Mouse (Mus musculus) hindbrain, embryonic 10.5 days (tissue): ENCODE measurements at regions not wholly inside any gene's neighbourhood (a gene's known extent, or its start where the extent isn't known, plus 50 kb on each side); places are given as distances from the start of the nearest gene placed in this dataset.

Source experiments
- DNase-seq: peaks from one replicate; pipeline ENCODE4 v3.0.0-alpha.2; 2017; ENCODE audit warnings: low spot score
- H3K27ac ChIP-seq: fragments of 300-500 bp; sonication (generic); 2 replicates; pipeline ENCODE4 v1.5.1; 2016; ENCODE audit warnings: mild to moderate bottlenecking, moderate library complexity
- H3K27me3 ChIP-seq: fragments of 300-500 bp; sonication (generic); 2 replicates; pipeline ENCODE4 v1.6.1; 2016; ENCODE audit warnings: mild to moderate bottlenecking; ENCODE audit not compliant: poor library complexity, insufficient read depth, severe bottlenecking
- H3K36me3 ChIP-seq: fragments of 300-500 bp; sonication (generic); 2 replicates; pipeline ENCODE4 v1.6.1; 2016; ENCODE audit warnings: mild to moderate bottlenecking, moderate library complexity
- H3K4me1 ChIP-seq: fragments of 300-500 bp; sonication (generic); replicated peaks from 2 replicates; pipeline ENCODE4 v1.6.1; 2016; ENCODE audit warnings: mild to moderate bottlenecking
- H3K4me3 ChIP-seq: fragments of 300-500 bp; sonication (generic); 2 replicates; pipeline ENCODE4 v1.5.1; 2016; ENCODE audit warnings: mild to moderate bottlenecking, moderate library complexity
- H3K9me3 ChIP-seq: fragments of 300-500 bp; sonication (generic); 2 replicates; pipeline ENCODE4 v1.6.1; 2016; ENCODE audit warnings: mild to moderate bottlenecking, moderate library complexity
- WGBS: fragments of 180-500 bp; shearing (Covaris S2); methylation state at CpG from one replicate; pipeline ENCODE4 v1.1.7; 2016; 5-methylcytosine and 5-hydroxymethylcytosine counted together

- no peak for DNase-seq
- WGBS, result 79% methylated on average over 2 of the region's 2 CpGs
- Histone ChIP-seq H3K9me3 (no peaks in the 10 kb centered on the region), H3K27me3 (no peaks in the 10 kb centered on the region), H3K27ac (no peak overlapping the region), H3K36me3 (no peaks in the 10 kb centered on the region), H3K4me3 (no peak overlapping the region), H3K4me1 (no peaks in the 10 kb centered on the region; the same call in 1 of the 2 replicates)
Observed at GRCm38 (mm10) chr16:5759021-5759420, 126.1 kb upstream of the Rbfox1 start.

DNA sequence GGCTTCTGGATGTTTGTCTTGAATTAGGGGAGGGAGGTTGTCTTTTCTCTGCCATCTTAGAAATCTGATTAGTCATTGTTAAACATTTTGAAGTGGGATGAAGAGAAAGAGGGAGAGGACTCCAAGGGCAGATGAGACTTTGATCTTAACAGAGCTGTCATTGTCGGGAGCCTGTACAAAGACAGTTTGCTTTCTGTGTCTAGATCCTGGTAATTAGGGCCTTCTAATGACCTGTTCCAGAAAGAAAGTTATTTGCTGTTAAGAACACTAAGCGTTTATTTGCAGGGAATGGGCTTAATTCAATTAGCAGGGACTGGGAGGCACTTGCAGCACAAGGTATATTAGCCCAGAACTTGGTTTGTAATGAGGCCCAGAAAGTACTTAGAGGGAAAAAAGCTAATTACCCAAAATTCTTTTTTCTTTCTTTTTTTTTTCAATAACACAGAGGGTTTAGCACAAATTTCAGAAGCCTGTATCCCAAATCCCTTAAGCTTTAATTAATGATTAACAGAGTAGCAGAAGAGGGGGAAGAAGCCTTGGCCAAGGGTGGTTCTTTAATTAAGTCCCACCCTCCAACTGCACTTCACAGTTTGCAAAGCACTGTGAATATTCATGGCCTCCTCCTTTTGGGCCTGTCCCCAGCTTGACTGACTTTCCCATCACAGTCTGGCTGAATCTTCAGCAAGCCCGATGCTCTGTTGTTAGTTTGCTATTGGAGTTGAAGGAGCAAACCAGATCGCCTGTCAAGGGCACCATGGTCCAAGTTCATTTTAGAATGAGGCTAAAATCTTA is 142.2 kb upstream of the Rbfox1 start:
- WGBS, result 71% methylated on average over 4 of the region's 4 CpGs
- no peak for DNase-seq
- no peaks in the 10 kb centered on the region; the same call in 1 of the 2 replicates for H3K4me1 ChIP-seq
- peaks cover 2% of the 10 kb centered on the region; the same call in 1 of the 2 replicates for H3K27me3 ChIP-seq
- no peaks in the 10 kb centered on the region for H3K9me3 ChIP-seq
- H3K36me3 ChIP-seq, result no peaks in the 10 kb centered on the region
- H3K4me3 ChIP-seq, result no peak overlapping the region
- no peak overlapping the region for H3K27ac ChIP-seq

DNA sequence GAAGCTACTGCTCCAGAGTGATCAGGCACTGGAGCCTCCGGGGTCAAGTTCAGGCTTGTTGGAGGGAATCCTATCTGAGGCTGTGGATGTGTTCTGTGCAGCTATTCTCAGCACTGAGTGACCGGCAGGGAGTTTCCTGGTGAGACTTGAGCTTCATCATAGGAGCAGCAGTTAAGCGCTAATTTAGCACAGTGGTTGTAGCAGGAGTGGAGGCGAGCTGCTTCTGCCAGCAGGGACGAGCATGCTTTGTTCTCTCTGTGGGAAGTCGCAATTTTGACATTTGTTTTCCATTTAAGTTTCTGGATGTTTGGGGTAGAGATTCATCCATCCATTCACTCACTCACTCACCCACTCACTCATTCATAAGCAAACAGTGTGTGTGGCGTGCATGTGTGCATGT is 144.4 kb upstream of the Rbfox1 start:
- DNase-seq, result no peak
- no peak overlapping the region for H3K27ac ChIP-seq
- WGBS, result 77% methylated on average over 7 of the region's 7 CpGs
- no peaks in the 10 kb centered on the region; the same call in 1 of the 2 replicates for H3K27me3 ChIP-seq
- H3K4me3 ChIP-seq, result no peak overlapping the region
- no peaks in the 10 kb centered on the region for H3K36me3 ChIP-seq
- H3K9me3 ChIP-seq, result no peaks in the 10 kb centered on the region
- H3K4me1 ChIP-seq, result no peaks in the 10 kb centered on the region

GRCm38 (mm10) chr16:5733608-5734007 is 151.5 kb upstream of the Rbfox1 start:
- 73% methylated on average over 4 of the region's 4 CpGs for WGBS
- Histone ChIP-seq H3K4me3 (no peak overlapping the region), H3K36me3 (no peaks in the 10 kb centered on the region), H3K27ac (no peak overlapping the region), H3K4me1 (no peaks in the 10 kb centered on the region), H3K27me3 (no peaks in the 10 kb centered on the region), H3K9me3 (no peaks in the 10 kb centered on the region)
- no peak for DNase-seq

DNA sequence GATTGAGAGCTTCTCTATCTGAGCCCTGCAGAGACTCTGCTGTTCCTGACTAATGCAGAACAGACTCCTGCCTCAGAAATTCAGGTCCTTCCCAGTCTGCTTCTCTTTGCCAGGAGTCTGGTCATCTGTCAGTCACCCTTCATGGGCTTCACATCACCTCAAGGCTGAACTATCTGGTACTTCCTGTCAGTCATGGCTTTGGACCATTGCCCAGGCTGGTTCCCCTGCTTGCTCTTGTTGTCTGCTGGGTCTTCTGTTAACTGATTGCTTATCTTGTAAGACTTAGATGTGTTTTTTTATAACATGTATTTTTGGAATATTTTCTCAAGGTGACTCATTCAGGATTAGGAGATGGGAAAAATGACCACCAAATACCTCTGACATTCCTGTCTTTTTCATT is 162.6 kb upstream of the Rbfox1 start:
- Histone ChIP-seq H3K36me3 (no peaks in the 10 kb centered on the region), H3K4me1 (no peaks in the 10 kb centered on the region), H3K4me3 (no peak overlapping the region), H3K27ac (no peak overlapping the region), H3K9me3 (no peaks in the 10 kb centered on the region), H3K27me3 (no peaks in the 10 kb centered on the region)
- DNase-seq, result no peak

DNA sequence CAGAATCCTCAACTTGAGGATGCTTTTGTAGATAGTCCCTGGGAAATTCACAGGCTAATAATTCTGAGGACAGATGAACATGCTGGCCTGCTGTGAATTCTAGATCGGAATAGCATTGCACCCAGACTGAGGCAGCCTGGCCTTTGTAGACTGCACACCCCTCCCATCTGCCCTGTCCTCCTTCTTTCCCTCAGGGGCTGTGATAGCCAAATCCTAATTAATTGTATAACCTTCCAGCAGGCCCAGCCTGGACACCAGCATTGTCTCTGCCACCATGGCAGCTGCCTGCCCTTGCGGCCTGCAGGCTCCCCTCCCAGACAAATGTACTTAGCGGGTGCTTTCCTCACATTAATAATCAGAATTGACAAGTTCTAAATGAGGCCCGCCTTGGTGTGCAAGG is 171.7 kb upstream of the Rbfox1 start:
- peak; percentile 7 for DNase-seq
- Histone ChIP-seq H3K4me3 (no peak overlapping the region), H3K4me1 (no peaks in the 10 kb centered on the region), H3K36me3 (no peaks in the 10 kb centered on the region), H3K9me3 (no peaks in the 10 kb centered on the region), H3K27me3 (no peaks in the 10 kb centered on the region), H3K27ac (no peak overlapping the region)
- 80% methylated on average over 4 of the region's 4 CpGs for WGBS

GRCm38 (mm10) chr16:5709831-5710230 is 175.3 kb upstream of the Rbfox1 start:
- WGBS, result 86% methylated on average over 5 of the region's 5 CpGs
- no peak overlapping the region for H3K4me3 ChIP-seq
- DNase-seq, result no peak
- H3K4me1 ChIP-seq, result no peaks in the 10 kb centered on the region
- no peak overlapping the region for H3K27ac ChIP-seq
- H3K36me3 ChIP-seq, result no peaks in the 10 kb centered on the region
- no peaks in the 10 kb centered on the region for H3K27me3 ChIP-seq
- H3K9me3 ChIP-seq, result no peaks in the 10 kb centered on the region

DNA sequence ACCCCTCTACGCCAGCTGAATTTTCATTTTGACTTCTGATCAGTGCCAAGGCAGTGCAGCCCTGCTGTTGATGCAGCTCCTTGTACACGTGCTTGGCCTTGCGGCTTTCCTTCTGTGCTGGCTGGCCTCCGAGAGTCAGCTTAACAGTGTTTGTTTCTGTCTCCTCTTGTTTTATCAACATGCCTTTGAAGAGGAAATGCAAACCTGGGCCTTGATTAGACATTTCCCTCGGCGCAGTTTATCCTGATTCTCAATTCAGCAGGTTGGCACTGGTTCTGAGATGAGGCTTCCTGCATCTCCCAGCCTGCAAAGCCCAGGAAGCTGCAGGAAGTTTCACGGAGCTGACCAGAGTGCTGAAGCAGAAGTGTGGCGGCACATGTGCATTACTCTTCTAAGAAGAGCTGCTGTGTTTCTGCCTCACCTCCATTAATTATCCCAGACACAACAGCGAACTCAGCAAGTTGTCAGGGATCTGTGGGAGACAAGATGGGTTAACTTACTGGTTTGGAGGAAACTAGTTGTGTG is 184.4 kb upstream of the Rbfox1 start:
- DNase-seq, result peak; percentile 52
- WGBS, result 57% methylated on average over 9 of the region's 9 CpGs
- H3K4me3 ChIP-seq, result no peak overlapping the region
- H3K36me3 ChIP-seq, result no peaks in the 10 kb centered on the region
- H3K27me3 ChIP-seq, result no peaks in the 10 kb centered on the region
- H3K9me3 ChIP-seq, result no peaks in the 10 kb centered on the region
- no peak overlapping the region for H3K27ac ChIP-seq
- H3K4me1 ChIP-seq, result no peaks in the 10 kb centered on the region

DNA sequence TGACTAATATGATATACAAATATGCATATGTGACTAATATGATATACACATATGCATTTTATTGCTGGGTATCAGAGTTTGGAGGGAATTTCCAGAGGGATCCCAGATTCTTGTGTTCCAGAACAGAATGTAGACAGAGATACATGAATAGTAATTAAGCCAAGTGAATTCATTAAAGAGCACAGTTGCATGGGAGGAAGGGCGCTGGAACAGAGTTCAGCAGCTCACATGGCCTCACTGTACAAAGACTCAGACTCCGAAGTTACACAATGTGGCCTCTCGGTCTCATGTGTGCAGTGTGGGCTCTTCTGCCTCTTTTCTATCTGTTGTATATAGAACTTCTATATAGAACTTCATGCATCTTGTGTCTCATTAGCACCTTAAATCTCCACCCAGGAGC is 196.8 kb upstream of the Rbfox1 start:
- no peak overlapping the region for H3K4me3 ChIP-seq
- no peak overlapping the region for H3K27ac ChIP-seq
- H3K36me3 ChIP-seq, result no peaks in the 10 kb centered on the region
- no peak for DNase-seq
- H3K4me1 ChIP-seq, result no peaks in the 10 kb centered on the region
- WGBS, result 85% methylated on average over 3 of the region's 3 CpGs
- no peaks in the 10 kb centered on the region for H3K27me3 ChIP-seq
- no peaks in the 10 kb centered on the region for H3K9me3 ChIP-seq

DNA sequence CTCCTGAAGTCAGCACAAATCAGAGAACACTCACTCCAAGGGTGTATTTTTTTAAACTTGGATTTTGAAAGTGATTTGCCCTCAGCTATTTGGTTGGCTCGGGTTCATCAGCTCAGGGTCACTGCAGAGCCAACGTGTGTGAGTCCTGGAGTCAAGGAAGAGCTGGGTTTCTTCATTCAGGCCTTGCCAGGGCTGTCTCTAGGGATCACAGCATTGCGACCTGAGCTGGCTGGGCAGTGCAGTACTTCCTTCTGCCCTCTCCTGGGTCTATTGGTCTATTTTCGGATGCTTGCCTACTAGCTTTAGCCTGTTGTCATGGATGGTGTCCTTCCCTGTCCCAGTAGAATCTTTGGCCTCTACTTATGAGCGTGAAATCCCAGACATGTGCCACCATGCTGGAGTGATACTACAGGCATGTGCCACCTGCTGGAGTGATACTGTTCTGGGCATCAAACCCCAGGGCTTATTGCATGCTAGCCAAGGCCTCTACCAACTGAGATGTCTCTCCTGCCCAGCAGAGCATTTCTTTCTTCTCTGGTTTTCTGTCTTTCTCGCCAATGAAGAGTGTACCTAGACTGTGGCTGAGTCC is 211.7 kb upstream of the Rbfox1 start:
- Histone ChIP-seq H3K9me3 (no peaks in the 10 kb centered on the region), H3K27me3 (no peaks in the 10 kb centered on the region), H3K4me1 (no peaks in the 10 kb centered on the region), H3K36me3 (no peaks in the 10 kb centered on the region), H3K27ac (no peak overlapping the region), H3K4me3 (no peak overlapping the region)
- no peak for DNase-seq
- 78% methylated on average over 6 of the region's 6 CpGs for WGBS

GRCm38 (mm10) chr16:5672871-5673270 is 212.3 kb upstream of the Rbfox1 start:
- no peaks in the 10 kb centered on the region for H3K27me3 ChIP-seq
- H3K4me3 ChIP-seq, result no peak overlapping the region
- H3K36me3 ChIP-seq, result no peaks in the 10 kb centered on the region
- no peak for DNase-seq
- no peaks in the 10 kb centered on the region for H3K4me1 ChIP-seq
- no peak overlapping the region for H3K27ac ChIP-seq
- 70% methylated on average over 4 of the region's 4 CpGs for WGBS
- H3K9me3 ChIP-seq, result no peaks in the 10 kb centered on the region

GRCm38 (mm10) chr16:5668403-5668967 is 216.7 kb upstream of the Rbfox1 start:
- WGBS, result 71% methylated on average over 4 of the region's 4 CpGs
- DNase-seq, result no peak

DNA sequence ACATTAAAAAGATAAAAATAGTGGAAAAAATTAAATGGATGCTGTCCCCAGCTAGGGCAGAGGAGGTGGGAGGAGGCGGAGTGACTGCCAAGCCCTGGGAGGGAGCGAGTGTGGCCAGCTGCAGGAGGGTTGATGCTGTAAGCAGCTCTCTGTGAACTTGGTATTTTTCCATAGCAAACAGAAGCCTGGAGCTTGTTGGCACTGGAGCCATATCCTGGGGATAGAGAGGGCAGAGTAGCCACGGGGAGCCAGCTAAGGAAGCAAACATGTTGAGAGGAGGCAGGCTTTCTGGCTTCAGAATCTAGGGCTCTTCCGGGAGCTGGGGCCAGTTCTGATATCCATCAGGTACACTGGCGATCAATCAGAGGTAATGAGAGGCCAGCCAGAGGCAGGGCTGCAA is 223.2 kb upstream of the Rbfox1 start:
- Histone ChIP-seq H3K36me3 (no peaks in the 10 kb centered on the region), H3K4me1 (no peaks in the 10 kb centered on the region), H3K4me3 (no peak overlapping the region), H3K27me3 (no peaks in the 10 kb centered on the region), H3K27ac (no peak overlapping the region), H3K9me3 (no peaks in the 10 kb centered on the region)
- WGBS, result 76% methylated on average over 5 of the region's 5 CpGs
- no peak for DNase-seq

More at GRCm38 (mm10) chr16:5668403-5668967, 216.7 kb upstream of the Rbfox1 start:
- Histone ChIP-seq H3K36me3 (no peaks in the 10 kb centered on the region), H3K27me3 (no peaks in the 10 kb centered on the region), H3K9me3 (no peaks in the 10 kb centered on the region), H3K4me1 (no peaks in the 10 kb centered on the region), H3K27ac (no peak overlapping the region), H3K4me3 (no peak overlapping the region)
